Mouse (Mus musculus) intestine, postnatal 0 days (tissue): ENCODE data around the gene Soat2. TPM values are rescaled to one million over a fixed set of nuclear protein-coding genes. Genes with fewer than 3 reads are reported as not detected.

ENCODE experiments used
- ATAC-seq: fragments of 200-750 bp; cut with Nextera tagmentation; 2 replicates; pipeline ENCODE4 v1.8.0; 2017; ENCODE audit warnings: mild to moderate bottlenecking, moderate TSS enrichment, moderate library complexity
- H3K27ac ChIP-seq: fragments of 300-500 bp; sonication (generic); 2 replicates; pipeline ENCODE4 v1.5.1; 2014; ENCODE audit warnings: mild to moderate bottlenecking, low read depth, low read length, moderate library complexity
- H3K27me3 ChIP-seq: fragments of 300-500 bp; sonication (generic); replicated peaks from 2 replicates; pipeline ENCODE4 v1.6.1; 2014; ENCODE audit warnings: low read length, mixed read lengths; ENCODE audit not compliant: control insufficient read depth, insufficient read depth
- H3K36me3 ChIP-seq: fragments of 300-500 bp; sonication (generic); 2 replicates; pipeline ENCODE4 v1.6.1; 2014; ENCODE audit warnings: mild to moderate bottlenecking, moderate library complexity; ENCODE audit not compliant: control insufficient read depth, insufficient read depth
- H3K4me1 ChIP-seq: fragments of 300-500 bp; sonication (generic); replicated peaks from 2 replicates; pipeline ENCODE4 v1.6.1; 2014; ENCODE audit warnings: antibody characterized with exemption, low read length, mixed read lengths; ENCODE audit not compliant: control insufficient read depth, insufficient read depth
- H3K4me2 ChIP-seq: fragments of 300-500 bp; sonication (generic); replicated peaks from 2 replicates; pipeline ENCODE4 v1.6.1; 2014; ENCODE audit warnings: low read depth, mild to moderate bottlenecking, moderate library complexity
- H3K4me3 ChIP-seq: fragments of 300-500 bp; sonication (generic); 2 replicates; pipeline ENCODE4 v1.5.1; 2014; ENCODE audit warnings: low read depth, low read length
- H3K9ac ChIP-seq: fragments of 300-500 bp; sonication (generic); 2 replicates; pipeline ENCODE4 v1.6.1; 2014; ENCODE audit warnings: mild to moderate bottlenecking, low read depth, low read length
- H3K9me3 ChIP-seq: fragments of 300-500 bp; sonication (generic); 2 replicates; pipeline ENCODE4 v1.6.1; 2016; ENCODE audit warnings: mixed run types; ENCODE audit not compliant: control insufficient read depth
- CTCF ChIP-seq: sonication (generic); IDR thresholded peaks from 2 replicates; pipeline ENCODE4 v1.5.1; 2016; ENCODE audit warnings: low read depth, mild to moderate bottlenecking, control low read depth, antibody characterized with exemption, moderate library complexity
- WGBS: fragments of 180-500 bp; shearing (Covaris S2); extraction: QIAGEN DNeasy Blood & Tissue Kit; methylation state at CpG from one replicate; pipeline ENCODE4 v1.1.7; 2014; 5-methylcytosine and 5-hydroxymethylcytosine counted together
- polyA plus RNA-seq: library from polyadenylated mRNA; unstranded; fragments of >200 nt; fragmentation: Nextera tagmentation; extraction: Ambion mirVana; gene quantifications from 2 replicates; pipeline ENCODE4 v1.2.1, GENCODE M21; 2015

The Soat2 gene
- polyA plus RNA-seq, 1 experiment from 2014 or later = 52.7 TPM

- peaks cover 84% of the 10 kb centered on the region for H3K36me3 ChIP-seq
- H3K9me3 ChIP-seq = no peaks in the 10 kb centered on the region
- H3K27ac ChIP-seq = no peak overlapping the region
- WGBS = 87% methylated on average over 4 of the region's 4 CpGs
- H3K4me2 ChIP-seq = no peak overlapping the region
- no peak overlapping the region for H3K4me3 ChIP-seq
- no peaks in the 10 kb centered on the region for H3K27me3 ChIP-seq
- peaks cover 4% of the 10 kb centered on the region; the same call in 1 of the 2 replicates for H3K4me1 ChIP-seq
- no peak overlapping the region for H3K9ac ChIP-seq
- no peak for ATAC-seq
- no peak for TF ChIP-seq CTCF
These were observed 36.7 kb upstream of the Soat2 start for GRCm38 (mm10) chr15:102113674-102114073.

GRCm38 (mm10) chr15:102114651-102115260 lies 35.6 kb upstream of the Soat2 start:
- ATAC-seq = no peak
- no peak overlapping the region for H3K4me3 ChIP-seq
- no peaks in the 10 kb centered on the region for H3K27me3 ChIP-seq
- H3K9ac ChIP-seq = no peak overlapping the region
- TF ChIP-seq CTCF = no peak
- H3K36me3 ChIP-seq = peaks cover 86% of the 10 kb centered on the region
- WGBS = 83% methylated on average over 7 of the region's 7 CpGs
- H3K4me2 ChIP-seq = no peak overlapping the region
- no peaks in the 10 kb centered on the region for H3K9me3 ChIP-seq
- H3K27ac ChIP-seq = no peak overlapping the region
- H3K4me1 ChIP-seq = peaks cover 4% of the 10 kb centered on the region; the same call in 1 of the 2 replicates

- H3K4me3 ChIP-seq = no peak overlapping the region
- H3K36me3 ChIP-seq = peaks cover 81% of the 10 kb centered on the region
- H3K9me3 ChIP-seq = no peaks in the 10 kb centered on the region
- H3K27ac ChIP-seq = peak overlapping the region; percentile 15; the same call in 1 of the 2 replicates
- peak; percentile 83 for ATAC-seq
- H3K9ac ChIP-seq = no peak overlapping the region
- TF ChIP-seq CTCF = no peak
- 67% methylated on average over 9 of the region's 9 CpGs for whole genome bisulfite sequencing
- H3K4me2 ChIP-seq = no peak overlapping the region
- no peaks in the 10 kb centered on the region for H3K27me3 ChIP-seq
- H3K4me1 ChIP-seq = peaks cover 4% of the 10 kb centered on the region; the same call in 1 of the 2 replicates
These were observed 34.5 kb upstream of the Soat2 start for GRCm38 (mm10) chr15:102115731-102116231.

- no peak overlapping the region for H3K4me2 ChIP-seq
- no peak for TF ChIP-seq CTCF
- H3K27ac ChIP-seq = no peak overlapping the region
- 77% methylated on average over 11 of the region's 11 CpGs for WGBS
- no peak for ATAC-seq
- H3K4me3 ChIP-seq = no peak overlapping the region
- no peaks in the 10 kb centered on the region for H3K9me3 ChIP-seq
- H3K4me1 ChIP-seq = peaks cover 4% of the 10 kb centered on the region; the same call in 1 of the 2 replicates
- H3K9ac ChIP-seq = no peak overlapping the region
- H3K36me3 ChIP-seq = peaks cover 85% of the 10 kb centered on the region
- H3K27me3 ChIP-seq = no peaks in the 10 kb centered on the region
These were observed 33.4 kb upstream of the Soat2 start for GRCm38 (mm10) chr15:102116753-102117415.

GRCm38 (mm10) chr15:102117461-102118443 lies 32.6 kb upstream of the Soat2 start:
- Histone ChIP-seq H3K36me3 (peaks cover 87% of the 10 kb centered on the region), H3K27me3 (no peaks in the 10 kb centered on the region), H3K27ac (no peak overlapping the region), H3K9ac (no peak overlapping the region), H3K4me3 (no peak overlapping the region), H3K4me1 (peaks cover 4% of the 10 kb centered on the region; the same call in 1 of the 2 replicates), H3K9me3 (no peaks in the 10 kb centered on the region), H3K4me2 (no peak overlapping the region)
- TF ChIP-seq CTCF = peak; percentile 71
- no peak for ATAC-seq
- 74% methylated on average over 19 of the region's 19 CpGs for WGBS
